Mouse (Mus musculus): ENCODE results near the gene Myo1d.

Gene Myo1d

DNA sequence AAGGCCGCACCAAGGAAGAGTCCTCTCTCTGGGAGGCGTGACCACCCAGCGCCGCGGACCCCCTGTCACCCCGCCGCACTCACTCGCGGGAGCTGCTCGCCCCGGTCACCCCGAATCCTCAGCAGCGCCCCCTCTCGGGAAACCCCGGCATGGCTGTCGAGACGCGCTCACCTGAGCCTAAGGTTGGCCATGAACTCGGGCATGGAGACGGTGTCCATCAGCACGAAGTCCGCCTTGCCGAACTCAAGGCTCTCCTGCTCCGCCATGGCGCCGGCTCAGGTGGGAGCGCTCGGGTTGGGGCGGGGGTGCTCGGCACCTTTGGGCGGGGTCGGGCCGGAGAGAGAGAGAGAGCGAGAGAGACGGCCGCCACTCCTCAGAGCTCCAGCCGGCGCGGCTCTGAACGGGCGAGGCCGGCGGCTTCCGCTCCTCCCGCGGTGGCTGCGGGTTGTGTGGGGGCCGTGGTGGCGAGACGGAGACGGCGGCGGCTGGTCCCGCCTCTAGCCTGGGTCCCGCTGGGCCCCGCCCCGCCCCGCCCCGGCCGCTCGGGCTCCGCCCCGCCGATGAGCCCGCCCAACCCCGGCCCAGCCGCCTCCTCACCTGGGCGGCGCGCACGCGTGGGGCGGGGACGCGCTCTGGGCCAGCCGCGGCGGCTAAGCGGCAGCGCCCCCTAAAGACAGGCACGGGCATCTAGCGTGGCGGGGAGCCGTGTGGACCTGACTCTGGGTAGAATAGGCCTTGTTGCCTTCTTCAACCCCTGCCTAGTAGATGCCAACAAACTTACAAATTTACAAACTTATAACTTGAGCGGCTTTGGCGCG, at the start of gene Myo1d:
Gene Myo1d (minus strand): TSS at position 499 of the 818 bp plus-strand sequence.
- DNase-seq: peak; percentile 99

DNA sequence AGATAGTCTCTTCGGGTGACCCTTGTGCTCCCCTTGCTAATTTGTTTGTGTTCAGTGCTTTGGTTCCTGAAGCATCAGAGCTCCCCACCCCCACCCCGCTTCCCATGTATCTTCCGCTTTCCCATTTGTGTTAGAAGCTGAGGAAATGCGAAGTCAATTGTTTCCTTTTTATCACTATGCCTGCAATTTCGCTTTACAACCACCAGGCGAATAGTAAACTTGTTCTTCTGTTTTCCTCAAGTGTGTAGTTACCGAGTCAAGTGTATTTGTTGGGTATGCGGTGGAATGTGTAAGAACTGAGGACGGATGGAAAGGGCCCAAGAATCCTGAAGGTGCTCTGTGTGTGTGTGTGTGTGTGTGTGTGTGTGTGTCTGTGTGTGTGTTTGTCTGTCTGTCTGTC, 42.0 kb upstream of the Myo1d start:
- no peak for DNase-seq

DNA sequence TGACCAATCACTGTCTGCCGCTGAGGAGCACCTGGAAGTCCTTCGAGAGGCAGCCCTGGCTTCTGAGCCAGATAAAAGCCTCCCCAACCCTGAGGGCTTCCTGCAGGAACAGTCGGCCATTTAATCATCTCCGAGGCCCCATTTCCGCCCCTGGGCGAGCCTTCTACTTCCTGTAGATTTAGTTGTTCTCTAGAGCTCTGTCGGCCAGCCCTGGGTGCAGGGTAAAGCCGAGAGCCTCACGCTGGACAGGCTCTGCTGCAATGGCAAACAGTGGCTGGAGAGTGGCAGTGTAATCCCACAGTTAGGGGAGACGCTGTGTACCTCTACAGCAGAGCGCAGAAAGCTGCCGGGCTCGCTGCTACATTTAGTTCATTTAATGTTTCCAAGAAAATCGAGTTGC, 41.5 kb upstream of the Myo1d start:
- DNase-seq: peak; percentile 98

DNA sequence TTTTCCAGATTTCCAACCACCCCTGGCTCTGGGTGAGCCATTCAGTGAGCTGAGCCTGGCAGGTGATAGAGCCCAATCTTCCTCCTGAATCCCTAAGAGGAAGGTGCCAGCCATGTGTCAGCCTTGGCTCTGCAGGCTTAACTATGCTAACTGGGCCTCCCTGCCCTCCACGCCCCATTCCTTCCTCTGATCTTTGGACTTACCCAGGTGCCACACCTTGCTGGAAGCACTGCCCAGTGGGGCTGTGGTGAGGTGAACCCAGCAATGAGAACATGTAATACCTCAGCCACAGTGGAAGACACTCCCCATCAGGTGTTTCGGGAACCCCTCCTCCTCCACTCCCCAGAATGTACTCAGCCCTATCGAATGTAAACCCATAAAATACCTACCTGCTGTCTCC, 40.3 kb upstream of the Myo1d start:
- no peak for DNase-seq

DNA sequence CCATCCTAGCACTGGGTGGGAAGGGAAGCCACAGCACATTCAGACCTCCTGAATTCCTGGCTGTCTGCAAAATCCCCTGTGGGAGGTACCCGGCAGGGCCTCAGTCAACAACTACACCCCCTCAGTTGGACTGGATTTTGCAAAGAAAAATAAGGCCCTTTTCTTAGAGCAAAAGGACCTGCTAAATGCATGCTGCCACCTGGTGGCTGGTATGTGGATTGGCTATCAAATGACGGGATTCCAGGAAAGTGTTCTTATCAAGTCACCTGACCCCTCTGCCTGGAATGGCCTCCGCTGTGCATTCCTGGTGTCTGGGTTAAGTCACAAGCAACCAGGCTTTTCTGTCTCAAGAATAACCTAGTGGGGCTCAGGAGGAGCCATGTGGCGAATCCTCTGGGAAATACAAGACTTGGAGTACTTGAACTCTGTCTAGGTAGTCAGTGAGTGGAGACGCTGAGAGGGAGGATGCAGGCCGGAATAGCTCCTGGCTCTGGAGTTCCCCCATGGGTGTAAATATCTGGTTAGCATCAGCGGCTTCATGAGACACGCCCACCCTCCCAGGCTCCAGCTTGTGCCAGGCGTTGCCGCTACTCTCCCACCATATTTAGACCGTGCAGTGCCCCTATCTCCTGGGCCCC, 38.4 kb upstream of the Myo1d start:
- peak; percentile 97 for DNase-seq

DNA sequence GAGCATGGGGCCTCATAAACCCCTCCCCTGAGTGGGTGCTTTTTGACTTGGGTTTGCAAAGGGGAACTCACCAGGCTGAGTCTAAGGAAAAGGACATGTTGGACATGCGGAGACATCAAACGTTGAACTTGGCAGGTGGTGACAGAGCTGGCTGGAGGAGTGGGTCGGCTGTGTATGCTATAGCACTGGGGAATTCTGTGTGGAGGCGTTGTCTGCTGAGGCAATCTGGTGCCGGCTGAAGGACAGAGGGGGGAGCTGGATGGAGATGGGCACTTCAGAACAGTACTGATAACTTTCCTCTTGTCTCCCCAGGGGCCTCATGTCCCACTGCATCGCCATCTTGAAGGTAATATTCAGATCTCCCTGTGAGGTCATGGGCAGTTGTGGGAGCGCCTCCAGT, 35.5 kb upstream of the Myo1d start:
- no peak for DNase-seq

DNA sequence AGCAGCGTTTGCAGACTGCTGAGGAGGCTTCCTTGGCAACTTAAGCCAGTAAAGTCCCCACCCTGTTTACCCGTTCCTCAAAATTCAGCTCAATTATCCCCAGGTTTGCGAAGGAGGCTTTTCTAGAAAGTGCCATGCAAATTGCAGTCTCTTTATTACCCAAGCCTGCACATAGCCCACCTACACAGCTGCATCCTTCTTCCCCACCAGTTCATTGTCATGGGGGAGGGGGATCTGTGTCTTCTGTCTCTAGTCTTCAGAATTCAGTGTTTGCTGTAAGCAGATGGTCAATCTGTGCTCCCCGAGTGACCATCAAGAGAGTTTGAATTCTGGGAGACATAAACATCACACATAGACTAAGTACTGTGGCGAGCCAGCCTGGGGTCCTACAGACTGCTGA, 31.3 kb upstream of the Myo1d start:
- DNase-seq: no peak

DNA sequence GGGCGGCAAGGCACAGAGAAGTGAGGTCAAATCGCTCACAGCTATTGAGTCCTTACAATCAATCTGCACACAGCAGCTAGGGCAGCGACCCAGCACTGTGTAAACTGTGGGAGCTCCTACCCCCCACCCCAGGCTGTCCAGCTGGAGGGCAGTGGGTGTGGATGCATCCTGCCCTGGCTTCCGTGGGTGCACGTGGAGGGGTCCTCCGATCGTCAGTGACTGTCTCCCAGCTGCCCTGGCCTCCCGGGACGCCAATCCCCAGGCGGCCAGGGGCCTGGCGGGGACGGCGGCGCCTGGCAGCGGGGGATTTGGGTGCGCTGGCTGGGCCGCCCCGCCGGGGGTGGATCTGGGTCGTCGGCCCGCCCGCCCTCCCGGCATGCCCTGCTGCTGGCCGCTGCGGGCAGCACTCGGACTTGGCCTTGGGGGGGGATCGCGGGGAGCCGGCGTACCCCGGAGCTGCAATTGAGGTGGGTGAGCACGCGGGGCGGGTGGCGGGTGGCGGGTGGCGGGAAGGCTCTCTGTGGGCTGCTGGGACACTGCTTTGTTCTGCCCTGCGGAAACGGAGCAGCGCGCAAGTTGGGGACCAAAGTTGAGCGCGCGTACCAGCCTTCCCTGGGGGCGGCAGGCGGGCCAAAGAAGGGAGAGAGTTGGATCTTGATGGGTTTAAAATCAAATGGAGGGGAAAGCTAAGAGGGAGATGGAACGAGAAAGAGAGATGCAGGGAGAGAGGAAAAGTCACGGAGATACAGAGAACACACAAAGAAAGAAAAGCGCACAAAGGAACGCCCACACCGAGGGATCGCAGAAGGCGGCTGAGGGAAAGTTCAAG, 30.4 kb upstream of the Myo1d start, which contains the start of gene Tmem98:
Gene Tmem98 (plus strand): TSS at position 183 of the 829 bp plus-strand sequence.
- DNase-seq: peak; percentile 96

DNA sequence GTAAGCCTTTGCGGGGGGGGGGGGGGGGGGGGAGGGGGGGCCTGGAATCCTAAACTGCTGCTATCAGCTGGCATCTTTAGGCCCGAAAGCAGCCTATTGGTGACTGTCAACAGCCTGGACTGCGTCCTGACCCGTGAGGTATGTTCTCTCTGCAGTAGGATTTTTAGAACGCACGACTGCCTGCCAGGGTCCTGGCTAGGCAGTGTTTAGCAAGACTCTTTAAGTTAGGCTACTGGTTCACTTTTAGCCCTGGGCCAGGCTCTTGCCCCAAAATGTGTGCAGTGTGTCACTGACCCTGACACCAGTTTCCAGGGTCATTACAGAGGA, 29.8 kb upstream of the Myo1d start:
- no peak for DNase-seq

DNA sequence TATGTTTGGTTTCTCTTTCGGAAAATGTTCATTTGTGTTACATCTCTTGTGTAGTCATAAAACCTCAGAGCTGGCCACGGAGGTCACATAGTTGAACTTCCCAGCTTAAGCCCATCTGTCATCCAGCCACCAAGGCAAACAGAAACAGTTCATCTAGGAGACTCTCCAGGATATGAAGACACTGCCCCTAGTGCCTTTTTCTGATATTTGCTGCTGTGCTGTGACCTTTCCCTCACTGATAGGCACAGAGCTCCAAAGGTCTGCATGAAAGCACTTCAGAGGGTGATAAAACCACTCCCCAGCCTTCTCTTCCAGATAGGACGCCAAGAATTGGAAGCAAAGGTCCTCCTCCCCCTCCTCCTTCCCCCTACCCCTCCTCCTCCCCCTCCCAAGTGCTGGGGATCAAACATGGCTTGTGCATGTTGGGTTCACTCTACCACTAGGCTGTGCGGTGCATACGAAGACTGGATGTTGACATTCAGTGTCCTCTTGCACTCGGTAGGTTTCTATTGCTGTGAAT, 28.8 kb upstream of the Myo1d start:
- no peak for DNase-seq

DNA sequence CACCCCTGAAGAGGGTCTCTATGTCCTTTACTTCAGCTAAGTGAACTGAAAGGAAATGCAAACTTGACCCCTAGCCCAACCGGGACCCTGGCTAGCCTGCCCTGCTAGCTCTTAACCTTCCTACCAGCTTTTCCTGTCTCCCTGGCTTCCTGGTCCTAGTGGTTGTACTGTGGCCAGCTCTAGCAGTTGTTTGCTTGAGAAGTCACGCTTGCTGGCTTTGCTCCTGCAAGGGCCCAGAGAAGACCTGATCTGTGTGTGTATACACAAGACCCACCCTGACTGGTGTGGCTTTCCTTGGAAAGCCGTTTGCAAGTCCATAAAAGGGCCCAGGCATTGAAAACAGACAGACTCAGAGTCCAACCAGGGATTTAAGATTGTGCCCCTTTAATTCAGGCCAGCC, 22.9 kb upstream of the Myo1d start:
- peak; percentile 97 for DNase-seq

DNA sequence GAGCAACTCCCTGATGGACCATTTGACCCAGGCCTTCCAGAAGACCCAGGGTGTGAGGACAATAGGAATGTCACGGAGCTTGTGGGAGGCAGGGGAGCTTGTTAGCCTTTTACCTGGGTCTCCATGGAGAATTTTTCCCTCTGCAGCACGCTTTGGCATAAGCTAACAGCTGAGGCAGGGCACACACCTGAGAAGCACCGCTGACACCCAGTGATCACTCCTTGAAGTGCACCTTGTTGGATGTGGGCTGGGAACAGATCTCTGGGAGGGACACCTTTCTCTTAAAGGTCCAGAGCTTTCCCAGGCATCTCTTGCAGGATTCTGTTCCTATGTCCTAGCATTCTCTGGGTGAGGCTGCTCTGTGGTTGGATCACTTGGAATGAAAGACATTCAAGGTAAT, 20.2 kb upstream of the Myo1d start:
- no peak for DNase-seq

DNA sequence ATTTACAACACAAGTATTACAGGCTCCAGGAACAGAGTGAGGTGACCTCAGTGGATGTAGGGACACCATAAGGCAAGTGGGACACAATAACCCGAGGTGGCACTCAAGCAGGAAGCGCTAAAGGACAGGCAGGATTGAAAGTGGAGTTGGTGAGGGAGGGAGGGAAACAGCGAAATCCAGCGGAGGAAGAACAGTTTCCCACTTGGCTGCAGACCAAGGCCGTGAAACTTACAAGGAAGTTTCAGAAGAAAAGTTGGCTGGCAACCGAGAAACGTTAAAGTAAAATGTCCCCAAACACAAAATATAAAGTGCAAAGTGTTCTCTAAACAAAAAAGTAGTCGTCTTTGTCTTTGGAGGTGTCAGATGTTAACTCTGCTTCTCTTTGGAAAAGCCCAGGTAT, 15.6 kb upstream of the Myo1d start:
- DNase-seq: peak; percentile 59

DNA sequence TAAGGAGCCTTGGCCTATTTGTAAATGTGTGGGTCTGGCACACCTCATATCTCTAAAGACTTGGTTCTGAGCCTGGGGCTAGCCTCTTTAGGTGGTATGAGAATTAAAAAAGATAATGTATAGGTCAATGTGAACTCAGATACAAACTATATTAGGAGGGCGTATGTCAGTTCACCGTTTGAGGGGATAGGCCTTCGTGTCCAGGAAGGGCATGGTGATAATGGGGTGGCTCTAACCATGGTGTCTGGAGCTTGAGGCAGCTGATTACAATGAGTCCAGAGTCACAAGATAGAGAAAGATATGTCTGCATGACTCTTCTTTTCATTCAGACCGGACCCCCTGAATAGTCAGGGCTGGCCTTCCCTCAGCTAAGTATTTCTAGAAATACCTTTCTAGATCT, 14.5 kb upstream of the Myo1d start:
- peak; percentile 29 for DNase-seq

DNA sequence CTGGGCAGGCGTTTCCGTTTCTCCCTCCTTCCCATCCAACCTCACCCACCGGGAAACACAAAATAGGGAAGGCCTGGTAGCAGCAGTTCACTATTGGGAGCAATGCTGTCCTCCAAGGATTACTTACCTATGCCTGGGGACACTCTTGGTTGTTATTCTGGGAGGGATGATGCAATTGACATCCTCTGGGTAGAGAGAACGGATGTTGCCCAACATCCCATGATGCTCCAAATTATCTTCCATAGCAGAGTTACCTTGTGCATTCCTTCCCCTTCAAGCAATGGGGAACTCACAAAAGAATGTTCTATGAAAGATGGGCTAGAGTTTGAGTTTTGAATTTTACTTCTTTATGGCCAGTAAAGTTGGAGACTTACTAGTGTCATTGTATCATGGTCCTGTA, 13.6 kb upstream of the Myo1d start:
- DNase-seq: no peak

DNA sequence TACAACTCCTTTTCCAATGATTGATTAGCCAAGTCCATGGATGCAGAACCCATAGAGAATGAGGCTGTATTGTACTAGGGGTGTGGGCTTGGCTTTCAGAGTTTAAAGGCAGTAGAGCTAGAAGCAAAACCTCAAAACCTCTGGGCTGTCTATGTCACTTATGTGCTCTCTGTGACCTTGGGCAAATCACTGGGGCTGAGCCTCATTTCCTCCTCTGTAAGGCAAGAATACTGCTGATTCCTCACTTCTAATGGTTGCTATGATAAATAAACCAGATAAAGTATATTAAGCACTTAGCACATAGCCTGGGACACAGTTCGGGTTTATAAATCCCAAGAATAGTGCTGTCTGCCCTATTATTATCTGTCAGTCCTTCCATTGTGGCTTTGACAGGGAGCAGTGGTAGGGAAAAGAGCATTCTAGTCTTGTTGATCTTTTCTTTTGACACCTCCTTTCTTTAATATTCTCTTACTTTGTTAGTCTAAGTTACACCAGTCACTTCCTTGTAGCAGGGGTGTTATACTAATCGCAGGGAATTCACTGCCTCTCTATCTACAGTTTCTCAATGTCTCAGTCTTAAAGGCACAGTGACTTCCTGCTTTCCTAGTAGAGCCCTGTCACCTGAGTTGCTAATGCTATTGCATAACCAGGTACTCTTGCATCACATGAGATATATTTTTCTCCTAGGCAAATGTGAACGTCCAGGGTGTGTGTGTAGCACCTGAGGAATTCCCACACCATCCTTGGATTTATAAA, 12.0 kb upstream of the Myo1d start:
- peak; percentile 31 for DNase-seq

DNA sequence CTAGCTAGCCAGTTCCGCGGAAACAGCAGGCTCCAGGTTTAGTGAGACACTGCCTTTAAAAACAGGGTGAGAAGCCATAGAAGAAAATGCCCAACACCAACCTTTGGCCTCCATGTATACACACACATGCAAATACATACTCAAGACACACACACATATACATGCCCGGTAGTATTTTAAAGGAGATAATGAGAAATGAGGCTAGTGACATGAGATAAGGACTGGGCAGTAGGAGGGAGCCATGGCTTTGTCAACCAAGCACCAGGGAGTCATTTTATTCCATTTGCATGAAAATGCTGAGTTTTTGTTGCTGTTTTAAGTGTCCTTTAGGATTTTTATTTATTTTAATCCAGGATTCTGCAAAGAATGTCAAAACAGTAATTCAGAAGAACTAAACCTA, 10.6 kb upstream of the Myo1d start:
- no peak for DNase-seq

DNA sequence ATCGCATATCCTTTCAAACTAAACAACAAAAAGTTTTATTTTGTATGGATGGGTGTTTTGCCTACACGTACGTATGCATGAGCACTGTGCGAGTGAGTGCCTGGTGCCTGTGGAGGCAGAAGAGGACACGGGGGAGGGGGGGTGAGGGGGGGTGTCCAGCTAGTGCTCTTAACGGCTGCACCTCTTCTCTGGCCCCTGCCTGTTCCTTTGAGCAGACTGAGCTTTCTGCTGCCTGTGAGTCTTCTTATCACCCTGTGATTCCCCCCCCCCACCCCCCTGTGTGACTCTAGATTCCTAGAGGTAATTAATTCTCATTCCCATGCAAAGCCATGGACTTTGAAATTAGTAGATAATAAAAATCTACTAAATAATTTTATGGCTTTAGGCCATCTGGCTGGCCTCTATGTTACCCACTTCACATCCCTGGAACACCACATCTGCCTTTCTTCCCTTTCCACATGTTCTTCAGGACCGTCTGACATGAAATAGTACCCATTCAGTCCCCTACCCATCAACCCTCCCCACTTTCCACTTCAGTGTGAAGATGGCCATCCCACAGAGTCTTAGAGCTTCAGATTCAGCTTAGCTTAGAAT, 9.9 kb upstream of the Myo1d start:
- DNase-seq: peak; percentile 69

DNA sequence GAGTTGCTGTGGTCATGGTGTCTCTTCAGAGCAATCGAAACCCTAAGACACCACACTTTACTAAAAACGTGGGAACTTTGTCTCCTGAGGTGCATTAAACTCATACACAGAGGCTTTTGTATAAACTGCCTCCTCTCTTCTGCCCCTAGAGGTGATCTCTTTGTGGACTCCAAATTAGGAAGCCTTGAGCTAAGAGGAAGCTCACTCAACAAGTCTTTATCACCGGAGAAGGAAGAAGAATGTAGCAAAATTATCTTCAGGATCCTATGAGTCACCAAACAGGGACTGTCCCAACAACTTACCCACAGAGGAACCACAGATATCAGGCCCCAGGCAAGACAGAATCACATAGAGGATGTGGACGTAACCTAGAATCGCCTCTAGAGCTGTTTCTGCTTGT, 5.8 kb upstream of the Myo1d start:
- DNase-seq: peak; percentile 66

DNA sequence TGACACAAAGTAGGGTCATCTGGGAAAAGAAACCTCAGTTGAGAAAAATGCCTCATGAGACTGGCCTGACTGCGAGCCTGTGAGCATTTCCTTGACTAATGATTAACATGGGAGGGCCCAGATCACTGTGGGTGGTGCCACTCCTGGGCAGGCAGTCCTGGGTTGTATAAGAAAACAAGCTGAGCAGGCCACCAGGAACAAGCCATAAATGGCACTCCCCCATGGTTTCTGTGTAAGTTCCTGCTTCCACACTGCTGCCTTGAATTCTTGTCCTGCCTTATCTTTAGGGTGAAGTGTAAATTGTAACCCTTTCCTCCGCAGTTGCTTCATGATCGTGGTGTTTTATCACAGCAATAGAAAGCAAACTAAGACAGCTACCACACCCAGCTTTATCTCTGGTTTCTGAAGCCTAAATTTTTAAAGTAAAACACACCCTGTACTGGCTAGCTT, 4.5 kb upstream of the Myo1d start:
- peak; percentile 90 for DNase-seq

DNA sequence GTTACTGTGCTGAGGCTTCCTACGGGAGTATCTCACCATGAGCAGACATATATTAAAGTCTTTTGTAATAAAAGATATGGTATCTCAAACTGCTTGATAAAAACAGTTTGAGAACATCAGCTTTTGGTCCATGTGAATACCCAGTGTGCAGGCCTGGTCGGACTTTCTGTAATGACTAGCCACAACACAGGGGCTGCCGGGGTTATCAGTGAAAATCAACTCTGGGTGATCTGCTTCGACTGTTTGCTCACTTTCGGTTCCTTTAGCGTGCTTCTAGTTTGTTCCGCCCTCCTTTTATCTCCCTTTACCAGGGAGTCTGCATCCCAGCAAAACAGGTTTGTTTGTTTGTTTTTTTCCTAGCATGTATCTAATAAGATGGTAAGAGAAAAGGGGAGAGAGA, 3.6 kb upstream of the Myo1d start:
- DNase-seq: no peak

DNA sequence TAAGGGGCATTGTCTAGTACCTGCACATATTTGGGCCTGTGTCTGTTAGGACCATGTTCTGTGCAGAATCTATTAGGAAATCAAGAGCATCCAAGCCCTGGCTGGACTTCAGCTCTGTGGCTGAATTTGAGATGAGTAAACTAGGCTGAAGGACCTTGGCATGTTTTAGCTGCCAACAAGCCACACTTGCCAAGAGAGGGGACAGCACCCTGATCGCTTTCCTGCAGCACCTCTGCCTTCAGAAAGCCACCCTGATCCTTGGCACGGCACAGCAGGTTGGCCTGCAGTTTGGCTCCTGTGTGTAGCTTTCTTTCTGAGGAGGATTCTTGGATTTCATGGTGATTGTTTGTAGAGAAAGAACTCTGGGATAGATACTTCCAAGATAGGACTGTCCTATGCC, 1.7 kb upstream of the Myo1d start:
- DNase-seq: no peak
